Mouse (Mus musculus) embryo, embryonic 11.5 days (tissue): Measurements from ENCODE around the gene Pecr.
A peak's percentile ranks its signal among the peaks of the same experiment; 100 is the strongest.

ENCODE experiments used
- DNase-seq: peaks from one replicate; pipeline ENCODE4 v3.0.0-alpha.2; 2012; ENCODE audit warnings: low read depth, low spot score

Gene Pecr

DNA sequence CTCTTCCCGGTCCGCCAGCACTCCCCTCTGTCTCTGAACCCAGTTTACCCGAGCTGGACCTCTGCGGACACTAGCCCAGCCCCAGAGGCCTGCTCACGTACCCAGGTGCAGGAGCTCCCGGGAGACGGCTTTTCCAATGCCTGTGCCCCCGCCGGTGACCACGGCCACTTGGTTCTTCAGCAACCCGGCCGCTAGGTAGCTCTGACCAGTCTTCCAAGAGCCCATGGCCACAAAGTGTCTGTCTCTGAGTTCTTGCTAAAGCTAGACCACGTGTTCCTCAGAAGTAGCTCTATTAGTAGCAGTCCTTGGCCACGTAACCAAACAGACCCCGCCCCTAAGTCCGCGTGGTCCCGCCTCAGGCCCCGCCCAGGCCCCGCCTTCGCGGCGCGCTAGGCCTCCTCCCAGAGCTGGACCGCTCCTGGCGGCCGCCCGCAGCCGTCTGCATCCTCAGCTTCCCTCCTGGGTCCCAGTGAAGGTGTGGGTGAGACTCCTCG lies at the start of gene Pecr, which contains the start of gene Tmem169:
Gene Pecr, minus strand, starts transcription at position 323 of the 494 bp plus-strand sequence.
Gene Tmem169, plus strand, starts transcription at position 378 of the 494 bp plus-strand sequence.
- peak; percentile 90 for DNase-seq

DNA sequence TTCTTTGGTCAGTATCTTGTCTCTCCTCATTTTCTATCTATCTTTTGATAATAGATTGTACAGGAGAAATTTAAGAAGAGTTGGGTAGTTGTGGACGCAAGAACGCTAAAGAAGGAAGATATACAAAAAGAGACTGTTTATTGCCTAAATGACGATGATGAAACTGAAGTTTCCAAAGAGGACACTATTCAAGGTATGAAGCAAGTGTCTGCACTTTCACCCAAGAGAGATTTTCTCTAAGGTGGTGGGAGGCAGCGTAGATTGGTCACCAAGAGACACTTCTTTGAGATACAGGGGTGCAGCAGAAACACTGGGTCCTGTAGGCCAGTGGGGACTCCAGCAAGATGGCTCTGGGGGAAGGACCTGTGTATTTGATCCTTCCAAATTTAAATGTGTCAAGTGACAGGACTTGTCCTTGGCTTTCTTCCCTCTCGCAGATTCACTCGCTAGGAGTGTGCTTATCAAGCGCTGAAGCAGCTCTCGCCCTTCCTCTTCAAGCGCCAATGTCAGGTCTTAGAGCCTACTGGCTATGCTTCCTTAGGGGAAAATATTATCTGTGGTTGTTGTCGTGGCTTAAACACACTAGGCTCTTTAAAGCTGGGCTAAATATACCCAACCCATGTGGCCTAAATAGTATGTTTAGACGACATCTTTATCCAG lies 42.2 kb upstream of the Pecr start:
- DNase-seq: no peak

DNA sequence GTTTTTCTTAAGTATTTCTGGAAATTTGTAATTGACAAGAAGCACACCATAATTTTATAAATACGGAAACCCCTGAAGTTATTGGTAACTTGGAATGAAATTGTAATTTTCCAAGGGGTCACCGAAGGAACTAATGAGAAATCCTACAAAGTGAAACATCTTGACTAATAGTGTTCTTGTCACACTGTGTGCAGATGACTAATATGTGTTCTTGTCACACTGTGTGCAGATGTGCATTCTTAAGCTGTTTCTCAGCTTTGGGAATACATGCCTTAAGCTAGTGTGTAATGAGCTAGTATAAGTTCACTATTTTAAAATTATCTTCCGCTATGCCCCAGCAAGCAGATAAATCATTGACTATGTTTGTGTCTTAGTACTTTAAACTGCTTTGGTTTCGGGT lies 39.1 kb upstream of the Pecr start:
- DNase-seq: no peak

DNA sequence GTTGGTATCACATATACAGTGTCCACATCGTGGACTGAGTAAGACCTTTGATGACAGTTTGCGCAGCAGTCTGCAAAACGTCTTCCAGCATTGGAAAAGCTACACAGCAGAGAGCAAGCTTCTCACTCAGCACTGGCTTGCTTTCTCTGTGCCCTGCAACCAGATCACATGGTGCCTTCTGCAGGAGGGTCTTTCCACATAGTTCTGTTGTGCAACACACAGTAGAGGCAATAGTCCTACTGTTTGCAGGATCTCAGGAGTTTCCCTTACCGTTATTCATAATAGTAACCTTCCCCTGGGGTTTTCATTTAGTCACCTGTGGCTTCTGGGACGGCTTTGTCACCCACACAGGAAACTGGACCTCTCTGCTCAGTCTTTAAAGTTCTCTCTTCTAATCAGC lies 36.6 kb upstream of the Pecr start:
- no peak for DNase-seq

DNA sequence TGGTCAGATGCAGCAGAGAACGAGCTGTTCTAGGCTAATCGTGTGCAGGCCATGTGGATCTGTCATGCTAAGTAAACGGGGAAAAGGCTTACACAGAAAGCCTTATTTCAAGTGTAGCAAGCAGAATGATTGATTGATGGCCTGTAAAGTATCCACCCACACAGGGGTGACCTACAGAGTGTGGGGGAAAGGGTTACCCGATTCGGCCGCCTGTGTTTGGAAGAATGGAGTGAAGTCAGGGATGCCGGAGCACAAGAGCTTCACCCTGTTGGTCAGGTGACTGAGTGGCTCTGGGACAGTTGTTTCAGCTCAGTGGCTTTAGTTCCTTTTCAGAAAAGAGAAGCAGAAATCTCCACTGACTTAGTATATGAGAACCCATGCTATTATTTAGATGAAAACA lies 32.8 kb upstream of the Pecr start:
- DNase-seq: no peak

DNA sequence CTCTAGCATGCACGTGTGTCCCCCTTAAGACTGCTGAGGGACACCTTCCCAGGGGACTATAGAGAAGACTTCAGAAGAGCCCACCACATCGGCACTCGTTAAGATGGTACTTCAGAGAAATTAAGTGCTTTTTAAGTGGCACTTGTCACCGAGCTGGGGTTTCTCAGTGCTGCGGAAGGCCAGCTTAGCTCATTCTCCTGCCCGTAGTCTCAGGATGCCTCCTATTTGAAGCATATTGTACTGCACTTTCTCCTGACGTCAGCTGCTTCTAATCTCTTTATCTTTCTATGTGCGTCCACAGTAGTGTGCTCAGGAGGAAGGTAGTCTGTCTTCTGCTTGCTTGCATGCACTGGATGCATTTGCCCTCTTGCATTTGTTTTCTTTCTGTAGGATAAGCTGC lies 32.3 kb upstream of the Pecr start:
- no peak for DNase-seq

DNA sequence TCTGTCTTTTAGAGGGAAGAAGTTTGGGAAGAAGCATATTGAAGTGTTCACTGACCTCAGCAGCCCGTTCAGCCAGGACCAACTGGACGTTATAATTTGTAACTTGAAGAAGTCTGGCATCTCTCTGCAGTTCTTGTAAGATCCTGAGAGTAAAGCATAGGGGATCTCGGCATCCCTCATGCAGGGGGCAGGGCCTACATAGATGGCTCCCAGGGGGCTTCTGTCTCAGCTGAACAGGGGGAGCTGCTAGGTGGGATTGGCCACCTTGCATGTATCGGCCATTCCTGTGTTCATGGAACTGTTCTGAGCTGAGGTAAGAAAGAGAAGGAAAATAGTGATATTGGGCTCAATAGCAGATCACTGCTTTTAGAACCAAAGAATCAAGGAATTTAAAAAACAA lies 31.3 kb upstream of the Pecr start:
- DNase-seq: no peak

DNA sequence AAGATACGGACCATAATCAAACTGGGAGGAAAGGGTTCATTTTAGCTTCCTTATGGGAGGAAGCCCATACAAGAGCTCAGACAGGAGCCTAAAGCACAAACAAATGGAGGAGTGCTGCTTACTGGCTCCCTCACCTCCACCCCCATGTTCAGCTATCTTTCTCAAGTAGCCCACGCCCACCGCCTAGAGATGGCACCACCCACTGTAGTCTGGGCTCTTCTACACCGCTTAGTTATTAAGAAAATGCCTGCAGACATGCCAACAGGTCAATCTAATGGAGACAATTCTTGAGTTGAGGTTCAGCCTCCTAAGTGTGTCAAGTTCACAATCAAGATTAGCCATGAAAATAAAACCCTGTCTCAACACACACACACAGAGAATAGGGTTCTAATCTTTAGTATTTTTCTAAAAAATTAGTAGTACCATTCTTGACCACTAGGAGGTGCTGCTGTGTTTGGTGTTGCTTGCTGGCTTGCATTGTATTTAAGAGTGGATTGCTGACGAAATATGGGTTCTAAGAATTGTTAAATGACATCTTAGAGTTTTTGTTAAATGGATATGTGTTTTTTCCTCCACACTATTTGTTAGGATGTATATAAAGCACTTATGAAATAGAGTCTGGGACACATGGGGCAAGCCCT lies 29.4 kb upstream of the Pecr start:
- no peak for DNase-seq

DNA sequence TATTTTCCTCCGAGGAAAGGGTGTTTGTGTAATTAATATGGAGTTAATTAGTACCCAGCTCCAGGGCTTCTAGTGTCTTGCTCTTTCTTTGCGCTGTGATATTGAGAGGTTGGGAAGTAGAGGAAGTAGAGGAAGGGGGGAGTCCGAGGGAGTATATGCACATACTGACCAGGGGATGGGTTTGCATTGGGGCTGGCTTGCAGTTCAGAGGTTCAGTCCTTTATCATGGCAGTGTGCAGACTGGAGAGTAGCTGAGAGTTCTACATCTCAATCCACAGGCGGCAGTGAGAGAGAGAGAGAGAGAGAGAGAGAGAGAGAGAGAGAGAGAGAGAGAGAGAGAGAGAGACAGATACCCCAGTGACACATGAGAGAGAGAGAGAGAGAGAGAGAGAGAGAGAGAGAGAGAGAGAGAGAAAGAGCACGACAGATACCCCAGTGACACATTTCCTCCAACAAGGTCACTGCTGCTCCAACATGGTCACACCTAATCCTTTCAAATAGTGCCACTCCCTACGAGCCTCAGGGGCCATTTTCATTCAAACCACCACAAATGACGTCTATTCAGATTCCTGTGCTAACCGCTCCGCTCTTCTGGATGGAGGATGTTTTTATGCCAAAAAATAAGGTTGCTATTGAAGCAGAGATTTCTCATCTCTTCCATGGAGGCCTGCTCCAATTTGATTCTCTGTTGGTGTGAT lies 28.7 kb upstream of the Pecr start:
- DNase-seq: no peak

DNA sequence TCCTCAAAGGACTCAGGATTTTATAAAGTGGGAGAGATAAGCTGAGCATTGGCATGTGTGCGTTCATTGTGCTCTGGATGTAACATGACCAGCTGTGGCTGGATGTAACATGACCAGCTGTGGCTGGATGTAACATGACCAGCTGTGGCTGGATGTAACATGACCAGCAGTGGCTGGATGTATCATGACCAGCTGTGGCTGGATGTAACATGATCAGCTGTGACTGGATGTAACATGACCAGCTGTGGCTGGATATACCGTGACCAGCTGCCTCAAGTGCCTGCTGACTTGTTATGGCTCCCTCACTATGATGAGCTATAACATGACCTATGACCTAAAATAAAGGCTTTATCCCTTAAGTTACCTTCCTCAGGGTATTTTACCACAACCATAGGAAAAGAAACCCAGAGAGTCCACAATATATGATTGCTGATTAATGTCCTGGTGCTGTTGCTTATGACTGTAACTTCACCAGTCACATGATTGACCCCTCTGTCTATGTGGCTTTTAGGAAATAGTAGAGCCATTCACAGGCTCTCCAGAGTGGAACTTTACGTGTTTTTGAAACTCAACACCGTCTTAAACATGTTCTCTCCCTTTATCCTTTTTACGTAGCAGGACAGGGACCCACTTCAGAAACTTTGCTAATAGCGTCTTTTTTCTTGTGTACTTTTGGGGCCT lies 25.8 kb upstream of the Pecr start:
- peak; percentile 43 for DNase-seq

DNA sequence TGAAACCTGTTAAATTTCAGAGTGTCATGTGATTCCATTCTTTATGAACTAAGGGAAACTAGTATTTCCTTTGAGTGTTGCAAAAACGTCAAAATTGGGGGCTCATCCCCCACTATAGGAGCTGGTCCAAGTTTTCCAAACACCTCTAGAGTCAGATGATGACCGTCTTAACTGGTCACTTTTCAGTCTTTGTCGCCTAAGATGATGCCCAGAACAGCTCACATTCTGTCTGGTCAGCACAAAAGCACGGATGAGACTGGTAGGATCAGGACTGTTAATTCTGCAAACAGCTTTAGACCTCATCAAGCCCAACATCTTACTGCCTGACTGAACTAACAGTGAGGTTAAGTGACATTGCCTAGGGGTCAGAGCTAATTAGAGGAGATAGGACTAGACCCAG lies 24.8 kb upstream of the Pecr start:
- DNase-seq: no peak

DNA sequence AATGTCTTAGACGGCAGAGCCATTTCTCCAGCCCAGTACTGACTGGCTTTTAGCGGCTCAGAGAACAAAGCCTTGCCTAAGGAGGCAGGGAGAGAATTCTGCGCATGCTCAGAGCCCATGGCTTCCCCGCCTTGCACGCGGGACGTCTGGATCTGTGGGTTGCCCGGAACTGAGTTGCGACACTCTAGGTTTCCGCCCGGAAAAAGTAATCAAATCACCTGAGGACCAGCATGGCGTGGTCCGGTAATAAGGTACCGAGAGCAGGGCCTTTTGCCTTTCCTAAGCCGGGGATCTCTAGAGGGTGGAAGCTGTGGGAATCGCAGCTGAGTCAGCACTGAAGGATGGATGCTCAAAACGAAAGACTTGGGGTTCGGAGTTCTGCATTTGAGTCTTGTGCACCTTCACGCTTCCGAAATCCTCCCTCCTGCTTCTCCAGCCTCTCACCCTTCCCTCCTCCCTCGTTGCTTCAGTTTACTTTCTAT lies 23.2 kb upstream of the Pecr start, which contains the start of gene Xrcc5:
Gene Xrcc5, plus strand, starts transcription at position 105 of the 482 bp plus-strand sequence.
- DNase-seq: peak; percentile 95

DNA sequence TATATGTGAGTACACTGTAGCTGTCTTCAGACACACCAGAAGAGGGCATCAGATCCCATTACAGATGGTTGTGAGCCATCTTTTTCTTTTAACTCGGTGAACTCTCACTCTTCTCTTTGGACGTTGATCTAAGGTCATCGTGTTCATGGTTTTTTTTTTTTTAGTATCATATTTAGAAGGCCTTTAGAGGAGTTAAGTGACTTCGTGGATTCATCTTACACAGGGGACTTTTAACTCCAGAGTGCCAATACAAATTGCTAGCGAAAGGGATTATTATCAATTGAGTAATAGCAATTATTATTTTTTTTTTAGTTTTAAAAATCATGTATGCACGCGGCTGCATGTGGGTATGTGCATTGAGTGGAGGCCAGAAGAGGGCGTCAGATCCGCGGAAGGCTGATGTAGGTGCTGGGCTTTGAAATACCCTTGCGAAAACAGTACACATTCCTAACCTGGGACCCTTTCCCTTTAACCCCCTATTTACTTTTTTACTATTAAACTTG lies 22.6 kb upstream of the Pecr start:
- DNase-seq: no peak

DNA sequence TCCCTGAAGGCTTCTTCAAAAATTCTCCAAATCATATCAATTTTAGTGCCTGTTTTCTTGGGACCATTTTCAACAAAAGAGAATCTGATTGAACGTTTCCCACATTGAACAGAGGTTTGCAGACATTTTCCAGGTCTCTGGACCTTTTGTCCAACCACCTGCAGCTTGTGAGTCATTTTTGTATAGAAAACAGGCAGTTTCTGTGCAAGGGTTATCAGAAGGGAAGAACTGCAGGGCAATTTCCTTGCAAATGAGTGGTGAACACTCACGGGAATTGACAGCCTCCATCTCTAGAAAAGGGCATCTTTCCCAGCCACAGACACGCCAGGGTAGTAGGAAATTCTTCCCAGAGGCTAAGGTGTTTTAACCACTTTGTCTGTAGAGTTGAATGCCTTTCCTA lies 22.1 kb upstream of the Pecr start:
- DNase-seq: no peak

DNA sequence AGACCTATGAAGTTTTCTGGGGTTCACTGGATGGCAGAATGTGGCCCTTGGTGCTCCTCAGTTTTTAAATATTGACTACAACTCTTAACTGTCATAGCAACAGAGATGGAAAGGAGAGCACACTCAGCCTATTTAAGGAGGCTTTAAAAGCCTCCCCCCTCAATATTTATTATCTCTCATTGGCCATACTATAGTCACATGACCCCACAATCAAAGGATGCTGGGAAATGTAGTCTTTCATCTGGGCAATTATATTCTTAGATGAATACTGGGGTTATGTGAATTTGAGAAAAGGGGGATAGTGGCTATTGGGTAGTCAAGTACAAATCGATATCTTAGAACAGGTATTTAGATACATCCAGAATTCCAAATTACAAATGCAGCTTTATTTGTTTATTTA lies 17.7 kb upstream of the Pecr start:
- no peak for DNase-seq

DNA sequence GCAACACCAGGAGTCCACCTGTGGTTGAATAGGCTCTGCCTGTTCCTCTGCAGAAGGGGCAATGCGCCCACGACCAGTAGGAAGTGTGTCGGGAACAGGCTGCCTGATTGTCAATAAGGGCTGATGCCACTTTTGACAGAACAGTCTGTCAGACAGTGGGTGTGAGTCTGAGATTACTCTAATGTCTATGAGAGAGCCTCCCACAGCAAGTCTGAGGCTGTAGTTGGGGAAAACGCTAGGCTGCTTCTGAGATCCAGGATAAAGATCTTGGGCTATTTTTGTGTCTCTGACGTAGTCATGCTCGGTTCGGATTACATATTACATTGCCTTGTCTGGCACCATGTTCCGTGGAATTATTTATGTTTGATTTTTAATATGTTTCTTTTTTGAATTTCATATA lies 11.6 kb upstream of the Pecr start:
- DNase-seq: no peak

DNA sequence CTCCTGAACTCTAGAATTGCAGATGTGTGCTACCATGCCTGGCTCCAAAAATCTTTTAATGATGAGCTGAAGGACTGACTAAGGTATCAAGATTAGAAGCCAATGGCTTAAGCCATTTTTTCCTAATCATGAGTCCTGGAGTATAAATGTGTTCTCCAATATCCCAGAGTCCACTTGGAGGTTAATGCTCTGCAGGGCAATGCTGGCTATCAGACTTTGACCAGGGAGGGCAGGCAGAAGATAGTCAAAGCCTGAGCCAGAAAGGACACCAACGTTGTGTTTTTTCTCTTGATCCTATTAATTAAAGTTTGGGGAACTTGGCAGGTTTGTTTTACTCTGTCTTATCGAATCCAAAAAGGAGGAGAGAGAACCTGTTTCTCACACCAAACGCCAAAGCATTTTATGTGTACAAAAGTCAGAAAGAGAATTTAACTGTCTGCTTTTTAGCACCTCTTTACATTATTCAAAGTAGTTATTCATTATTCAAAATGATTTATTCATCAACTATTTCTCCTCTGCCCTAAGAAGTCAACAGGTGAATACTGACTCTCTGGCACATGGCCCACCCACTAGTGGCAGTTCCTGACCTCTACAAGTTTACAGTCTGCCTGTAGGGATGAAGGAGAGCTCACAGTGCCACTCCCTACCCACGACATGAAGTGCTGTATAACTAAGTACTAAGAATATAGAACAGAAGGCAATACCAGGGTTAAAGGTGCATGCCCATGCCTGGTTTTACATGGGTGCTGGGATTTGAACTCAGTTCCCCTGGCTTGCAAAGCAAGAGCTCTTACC lies 10.0 kb upstream of the Pecr start:
- DNase-seq: no peak

DNA sequence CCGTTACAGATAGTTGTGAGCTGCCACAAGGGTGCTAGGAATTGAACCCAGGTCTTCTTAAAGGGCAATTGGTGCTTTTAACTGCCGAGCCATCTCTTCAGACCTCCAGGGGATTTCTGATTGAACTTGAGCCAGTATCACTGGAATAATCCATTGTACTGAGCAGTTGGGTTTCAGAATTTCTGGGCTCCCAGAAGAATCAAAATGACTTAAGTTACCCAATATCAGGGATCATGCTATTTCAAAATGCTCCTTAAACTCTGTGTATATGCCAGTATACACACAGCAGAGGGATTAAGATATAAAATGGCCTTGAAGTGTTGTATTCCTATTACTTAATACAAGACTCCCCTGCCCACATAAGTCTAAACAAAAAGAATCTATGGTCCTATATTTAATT lies 7.8 kb upstream of the Pecr start:
- DNase-seq: no peak

DNA sequence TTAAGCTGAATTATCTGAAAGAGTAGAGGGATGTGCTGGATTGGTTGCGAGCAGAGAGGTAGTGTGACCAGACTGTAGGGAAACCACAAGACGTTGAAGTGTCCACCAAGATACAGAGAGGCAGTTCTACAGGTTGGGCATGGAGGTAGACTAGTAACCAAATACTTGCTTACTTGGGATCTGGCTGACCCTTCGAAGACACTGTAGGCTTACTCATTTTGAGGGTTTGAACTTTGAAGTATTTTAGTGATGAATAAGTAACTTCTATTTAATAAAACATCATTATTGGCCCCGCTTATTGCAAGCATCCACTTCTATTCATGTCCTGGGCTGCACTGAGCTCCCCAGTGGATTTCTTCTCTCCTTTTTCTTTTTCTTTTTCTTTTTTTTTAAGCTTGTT lies 7.3 kb upstream of the Pecr start:
- DNase-seq: no peak

DNA sequence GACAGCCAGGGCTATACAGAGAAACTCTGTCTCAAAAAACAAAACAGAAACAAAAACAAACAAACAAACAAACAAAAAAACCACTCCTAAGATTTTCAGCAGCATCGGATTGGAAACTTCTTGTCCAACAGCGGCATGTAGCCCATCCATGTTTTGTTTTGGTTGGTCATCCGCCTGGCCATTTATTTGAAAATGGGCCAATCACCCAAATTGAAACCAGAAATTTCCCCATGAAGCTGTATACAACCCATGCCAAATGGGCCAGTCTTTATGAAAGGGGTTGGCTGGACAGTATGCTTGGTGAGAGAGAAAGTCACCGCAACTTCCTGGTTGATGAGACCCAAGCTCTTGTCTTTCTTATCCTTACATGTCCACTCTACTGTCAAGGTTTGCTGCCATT lies 6.8 kb upstream of the Pecr start:
- DNase-seq: no peak

DNA sequence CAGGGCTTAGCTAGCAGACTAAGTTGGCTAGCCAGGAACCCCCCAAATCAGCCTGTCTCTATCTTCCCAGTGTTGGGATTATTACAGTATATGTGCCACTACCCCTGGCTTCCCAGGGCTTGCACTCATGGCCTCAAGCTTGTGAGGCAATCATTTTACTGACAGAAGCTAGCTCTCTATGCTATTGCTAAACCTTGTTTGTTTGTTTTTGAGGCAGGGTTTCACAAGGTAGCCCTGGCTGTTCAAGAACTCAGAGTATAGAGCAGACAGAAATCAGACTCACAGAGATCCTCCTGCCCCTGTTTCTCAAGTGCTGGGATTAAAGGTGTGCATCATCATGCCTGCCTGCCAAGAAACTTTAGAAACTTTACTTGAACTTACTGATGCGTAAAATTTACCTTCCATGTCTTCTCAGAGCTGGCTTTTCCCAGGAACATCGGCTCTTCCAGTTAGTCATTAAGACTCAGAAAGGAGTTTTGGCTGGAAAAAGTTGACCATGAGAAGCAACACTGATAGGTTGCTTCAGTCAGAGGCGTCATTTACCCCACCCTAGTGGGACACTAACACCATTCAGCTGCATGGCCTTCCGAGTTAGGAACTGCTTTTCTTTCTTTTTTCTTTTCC lies 4.5 kb upstream of the Pecr start:
- no peak for DNase-seq
